Comparison of ENCODE assay signal across 17 mouse cellular contexts in genomic region chr2:32598506-32598905, GRCm38 (mm10). TPM values are rescaled to one million over a fixed set of nuclear protein-coding genes. Genes with fewer than 3 reads are reported as not detected.
DNase-seq lines count a peak whose midpoint lies in the region; ATAC-seq and TF ChIP-seq lines count a peak whose summit lies in the region.
"Had no signal": no experiment of that assay in that cellular context is flagged by ENCODE, and none has a peak within 500 bp of the region (broad histone marks: within the 10 kb centered on the region; RNA-seq: fewer than 3 reads in every experiment).

No protein-coding gene starts in this region.

- 61% methylated on average over 8 of the region's 8 CpGs for WGBS in kidney, embryonic 16.5 days
- 7% methylated on average over 8 of the region's 8 CpGs for WGBS in cerebellum, adult 2 months

- H3K4me1 ChIP-seq in kidney, embryonic 16.5 days (ENCODE audit: insufficient read depth, low read length): peaks cover 9% of the 10 kb centered on the region
- H3K4me1 ChIP-seq in cerebellum, adult 2 months (ENCODE audit: control insufficient read depth, insufficient read depth, low read length): peaks cover 69% of the 10 kb centered on the region

- no peak overlapping the region for H3K4me2 ChIP-seq in kidney, embryonic 16.5 days (replicated peaks; ENCODE audit: low read depth, low read length)
- H3K4me2 ChIP-seq: embryonic facial prominence, embryonic 13.5 days; heart, embryonic 15.5 days; liver, embryonic 11.5 days; neural tube, embryonic 15.5 days had no signal

- H3K27ac ChIP-seq in kidney, embryonic 16.5 days (ENCODE audit: low read length): no peak overlapping the region
- peak overlapping the region; percentile 78 for H3K27ac ChIP-seq in cerebellum, adult 2 months (ENCODE audit: insufficient read depth, low read length)
- H3K27ac ChIP-seq: embryonic facial prominence, embryonic 13.5 days; forebrain, embryonic 10.5 days; heart, embryonic 15.5 days; neural tube, embryonic 15.5 days had no signal

- ATAC-seq in kidney, embryonic 16.5 days (ENCODE audit: low FRiP score, low TSS enrichment): no peak

- no peak overlapping the region for H3K9ac ChIP-seq in kidney, embryonic 16.5 days (replicated peaks; ENCODE audit: low read length)
- H3K9ac ChIP-seq: embryonic facial prominence, embryonic 13.5 days; heart, embryonic 15.5 days; neural tube, embryonic 15.5 days had no signal

- no peaks in the 10 kb centered on the region for H3K27me3 ChIP-seq in kidney, embryonic 16.5 days (ENCODE audit: insufficient read depth, low read length)
- H3K27me3 ChIP-seq in cerebellum, adult 2 months (ENCODE audit: control insufficient read depth, insufficient read depth, low read length): no peaks in the 10 kb centered on the region
- H3K27me3 ChIP-seq: embryonic facial prominence, embryonic 13.5 days; heart, embryonic 15.5 days; neural tube, embryonic 15.5 days had no signal

- intact Hi-C loops in gastrocnemius, postnatal 14 days (cut with DNase I; ENCODE audit: low total_unique reads): no loop called here

- peak; percentile 43 for DNase-seq in gastrocnemius, postnatal 14 days
- no peak for DNase-seq in gastrocnemius, postnatal 25 days
- DNase-seq in kidney, postnatal 36 days: peak; percentile 49 to 72
- DNase-seq in cerebellum, adult 2 months: peak; percentile 70 to 75
- peak; percentile 72 for DNase-seq in heart, postnatal 4 days
- DNase-seq in layer of hippocampus, adult 9-10 months (ENCODE audit: low spot score): no peak
- no peak for DNase-seq in left cerebral cortex, adult 8-10 months (ENCODE audit: low spot score in 2 of 2)
- DNase-seq: adrenal gland, postnatal 36 days had no signal

- no peak for TF ChIP-seq POLR2A in cerebellum, adult 2 months (IDR thresholded peaks at IDR 0.05; ENCODE audit: borderline replicate concordance, insufficient read depth, low read length)

- 0 out of 2 replicates have a peak, but pooled peaks cover 2% of the 10 kb centered on the region for H3K36me3 ChIP-seq in kidney, embryonic 16.5 days (ENCODE audit: insufficient read depth, low read length)

- no peak for TF ChIP-seq CTCF in cerebellum, adult 2 months (IDR thresholded peaks at IDR 0.05; ENCODE audit: borderline replicate concordance, insufficient read depth, low read depth, low read length)

- H3K9me3 ChIP-seq in kidney, embryonic 16.5 days (ENCODE audit: low read length): no peaks in the 10 kb centered on the region
- H3K9me3 ChIP-seq: embryonic facial prominence, embryonic 13.5 days; forebrain, embryonic 10.5 days; G1E; heart, embryonic 15.5 days; neural tube, embryonic 15.5 days had no signal

- H3K4me3 ChIP-seq in kidney, embryonic 16.5 days (ENCODE audit: low read length): no peak overlapping the region
- no peak overlapping the region for H3K4me3 ChIP-seq in cerebellum, adult 2 months (replicated peaks; ENCODE audit: insufficient read depth, low read depth, low read length)
- H3K4me3 ChIP-seq: embryonic facial prominence, embryonic 13.5 days; forebrain, embryonic 10.5 days; heart, embryonic 15.5 days; neural tube, embryonic 15.5 days had no signal

RNA-seq across cellular contexts. Expression of gene St6galnac6, which starts 1.0 kb away (rescaled TPM):
- total RNA-seq in gastrocnemius, postnatal 14 days (2021): 10 to 100 TPM; 42.7 to 51.0 TPM
- 10 to 100 TPM; 37.3 to 42.6 TPM for total RNA-seq in gastrocnemius, postnatal 25 days (2021)
- 18.5 and 18.6 TPM in 2 replicates for polyA plus RNA-seq in kidney, embryonic 16.5 days (2015; fragmentation: Nextera tagmentation; extraction: Ambion mirVana)
- polyA plus RNA-seq in cerebellum, adult 2 months (2012; rRNA removed): 89.5 TPM in 2 replicates
- total RNA-seq in heart, postnatal 4 days (2021): 10 to 100 TPM; 77.5 to 82.7 TPM
- total RNA-seq in left cerebral cortex, adult 8-10 months (2022): 100 to 1,000 TPM; 110 to 142 (median 119) TPM

RNA-seq across cellular contexts. Expression of gene St6galnac4, which starts 11.6 kb away (rescaled TPM):
- 10 to 100 TPM; 25.6 to 26.3 TPM for total RNA-seq in gastrocnemius, postnatal 14 days (2021)
- total RNA-seq in gastrocnemius, postnatal 25 days (2021): 10 to 100 TPM; 24.6 to 29.2 TPM
- polyA plus RNA-seq in kidney, embryonic 16.5 days (2015; fragmentation: Nextera tagmentation; extraction: Ambion mirVana): 24.7 TPM in 2 replicates
- 91.4 and 101 TPM in 2 replicates for polyA plus RNA-seq in cerebellum, adult 2 months (2012; rRNA removed)
- 10 to 100 TPM; 31.6 to 38.6 TPM for total RNA-seq in heart, postnatal 4 days (2021)
- total RNA-seq in left cerebral cortex, adult 8-10 months (2022): 10 to 100 TPM; 33.9 to 36.5 (median 34.8) TPM

RNA-seq across cellular contexts. Expression of gene 9430097D07Rik, which starts 23.0 kb away (rescaled TPM):
- total RNA-seq in gastrocnemius, postnatal 14 days (2021): not detected
- not detected for total RNA-seq in gastrocnemius, postnatal 25 days (2021)
- 0.12 and 0.16 TPM in 2 replicates for polyA plus RNA-seq in kidney, embryonic 16.5 days (2015; fragmentation: Nextera tagmentation; extraction: Ambion mirVana)
- polyA plus RNA-seq in cerebellum, adult 2 months (2012; rRNA removed): 0.59 and 0.60 TPM in 2 replicates
- not detected for total RNA-seq in heart, postnatal 4 days (2021)
- total RNA-seq in left cerebral cortex, adult 8-10 months (2022): 1 to 10 TPM in 2 of 4 experiments, under 1 TPM in 2; 0.84 to 2.4 (median 1.1) TPM
- total RNA-seq: adrenal gland, postnatal 36 days; monocyte, adult 5-6 weeks had no signal
- polyA plus RNA-seq: embryonic facial prominence, embryonic 13.5 days; G1E; liver, embryonic 11.5 days; lung, embryonic 16.5 days had no signal

RNA-seq across cellular contexts. Expression of gene Ak1, which starts 23.1 kb away (rescaled TPM):
- 1,000 to 10,000 TPM; 1,800 to 1,917 TPM for total RNA-seq in gastrocnemius, postnatal 14 days (2021)
- total RNA-seq in gastrocnemius, postnatal 25 days (2021): 1,000 to 10,000 TPM; 1,680 to 2,125 TPM
- 35.7 and 39.1 TPM in 2 replicates for polyA plus RNA-seq in kidney, embryonic 16.5 days (2015; fragmentation: Nextera tagmentation; extraction: Ambion mirVana)
- polyA plus RNA-seq in cerebellum, adult 2 months (2012; rRNA removed): 127 and 132 TPM in 2 replicates
- 100 to 1,000 TPM; 405 to 424 TPM for total RNA-seq in heart, postnatal 4 days (2021)
- total RNA-seq in left cerebral cortex, adult 8-10 months (2022): 100 to 1,000 TPM; 143 to 158 (median 151) TPM
- total RNA-seq: monocyte, adult 5-6 weeks had no signal

RNA-seq across cellular contexts. Expression of gene Pip5kl1, which starts 23.9 kb away (rescaled TPM):
- not detected for total RNA-seq in gastrocnemius, postnatal 14 days (2021)
- not detected for total RNA-seq in gastrocnemius, postnatal 25 days (2021)
- polyA plus RNA-seq in kidney, embryonic 16.5 days (2015; fragmentation: Nextera tagmentation; extraction: Ambion mirVana): 2.5 and 2.6 TPM in 2 replicates
- polyA plus RNA-seq in cerebellum, adult 2 months (2012; rRNA removed): 25.2 and 28.4 TPM in 2 replicates
- under 1 TPM in 1 of 2 experiments, not detected in 1; 0.26 TPM for total RNA-seq in heart, postnatal 4 days (2021)
- total RNA-seq in left cerebral cortex, adult 8-10 months (2022): 10 to 100 TPM in 2 of 4 experiments, 1 to 10 TPM in 2; 9.3 to 11.0 (median 10.0) TPM
- total RNA-seq: adrenal gland, postnatal 36 days; monocyte, adult 5-6 weeks had no signal
- polyA plus RNA-seq: heart, embryonic 15.5 days had no signal

Comparison
In these comparisons a context has a peak if more than half of its experiments do, and no peak if none do; other contexts are left out.
1. DNase-seq: peak in gastrocnemius, postnatal 14 days (single experiment), kidney, postnatal 36 days (2 of 2), cerebellum, adult 2 months (2 of 2) and heart, postnatal 4 days (single experiment); none in gastrocnemius, postnatal 25 days (single experiment), layer of hippocampus, adult 9-10 months (single experiment) and left cerebral cortex, adult 8-10 months (0 of 2).